Mouse (Mus musculus): ENCODE measurements around the gene Fam199x.
A peak's percentile ranks its signal among the peaks of the same experiment; 100 is the strongest.

The Fam199x gene

DNA sequence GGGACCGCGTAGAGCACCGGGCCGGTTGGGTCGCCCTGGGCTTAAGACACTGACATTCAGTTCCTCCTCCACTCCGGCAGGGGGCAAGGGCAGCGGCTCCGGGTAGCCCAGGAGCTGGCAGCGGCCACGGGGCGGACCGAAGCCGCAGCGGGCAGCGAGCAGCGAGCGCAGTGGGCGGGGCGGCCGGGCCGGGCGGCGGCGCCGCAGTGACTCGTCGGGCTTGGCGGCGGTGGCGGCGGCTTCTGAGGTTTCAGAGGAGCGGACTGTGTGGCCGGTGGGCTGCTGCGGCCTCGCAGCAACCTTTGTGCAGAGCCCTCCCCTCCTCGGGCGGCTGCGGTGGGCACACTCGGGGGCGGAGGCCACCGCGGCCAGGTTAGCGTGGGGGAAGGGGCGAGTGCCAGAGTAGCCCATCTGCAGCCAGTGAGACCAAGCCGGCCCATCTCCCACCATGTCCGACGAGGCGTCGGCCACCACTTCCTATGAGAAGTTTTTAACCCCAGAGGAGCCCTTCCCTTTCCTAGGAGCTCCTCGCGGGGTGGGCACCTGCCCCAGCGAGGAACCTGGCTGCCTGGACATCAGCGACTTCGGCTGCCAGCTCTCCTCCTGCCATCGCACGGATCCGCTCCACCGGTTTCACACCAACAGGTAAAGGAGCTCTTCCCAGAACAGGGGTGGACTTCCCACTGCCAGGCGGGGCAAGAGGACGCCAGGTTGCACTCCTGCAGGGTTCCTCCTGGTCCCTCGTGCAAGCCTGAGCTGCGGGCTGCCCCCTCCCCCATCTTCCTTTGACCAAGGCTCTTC lies at the start of gene Fam199x:
Fam199x (plus strand) TSS at position 170 of the 801 bp plus-strand sequence.
- peak; percentile 83 to 84 for DNase-seq

DNA sequence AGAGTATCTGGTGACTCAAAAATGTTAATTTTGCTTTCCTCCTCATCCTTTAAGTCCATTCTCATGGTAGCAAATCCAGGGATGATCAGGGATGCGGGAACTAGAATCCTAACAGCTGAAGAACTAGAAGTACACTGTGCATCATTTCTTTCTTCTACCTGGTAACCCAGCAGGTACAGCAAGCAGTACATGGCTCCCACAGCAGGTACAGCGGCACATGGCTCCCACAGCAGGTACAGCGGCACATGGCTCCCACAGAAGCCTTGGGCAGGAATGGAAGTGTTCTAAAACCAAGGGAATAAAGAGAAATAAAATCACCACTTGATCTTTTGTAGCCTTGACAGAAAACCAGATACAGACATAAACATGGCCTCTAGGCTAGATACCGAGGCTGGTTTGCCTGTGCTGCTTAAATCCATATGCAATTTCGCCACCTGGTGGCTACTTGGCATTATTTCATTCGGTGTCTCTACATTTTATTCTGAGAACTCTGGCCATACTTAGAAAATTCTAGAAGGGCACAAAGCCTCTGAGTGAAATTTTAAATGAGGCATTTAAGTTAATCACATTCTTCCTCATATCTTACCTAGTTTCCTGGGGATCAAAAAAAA lies 34.2 kb upstream of the Fam199x start:
- peak; percentile 69 to 77 for DNase-seq

DNA sequence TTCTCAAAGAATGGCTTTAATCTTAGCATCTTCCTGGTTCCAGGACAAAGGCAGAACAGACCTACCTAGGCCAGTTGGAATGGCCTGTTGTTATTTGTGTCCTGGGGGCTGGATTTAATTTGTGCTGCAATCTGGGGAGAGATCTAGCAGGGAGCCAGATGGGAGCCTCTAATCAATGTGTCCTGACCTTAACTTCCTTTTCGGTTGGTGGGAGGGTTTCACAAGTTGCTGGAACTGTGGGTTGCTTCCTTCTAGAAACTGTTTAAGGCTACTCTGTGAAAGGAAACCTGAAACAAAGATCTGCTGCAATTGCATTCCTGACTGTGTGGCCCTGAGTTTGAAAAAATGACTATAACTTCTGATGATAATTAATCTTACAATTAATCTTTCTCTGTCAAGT lies 31.7 kb upstream of the Fam199x start:
- no peak for DNase-seq

DNA sequence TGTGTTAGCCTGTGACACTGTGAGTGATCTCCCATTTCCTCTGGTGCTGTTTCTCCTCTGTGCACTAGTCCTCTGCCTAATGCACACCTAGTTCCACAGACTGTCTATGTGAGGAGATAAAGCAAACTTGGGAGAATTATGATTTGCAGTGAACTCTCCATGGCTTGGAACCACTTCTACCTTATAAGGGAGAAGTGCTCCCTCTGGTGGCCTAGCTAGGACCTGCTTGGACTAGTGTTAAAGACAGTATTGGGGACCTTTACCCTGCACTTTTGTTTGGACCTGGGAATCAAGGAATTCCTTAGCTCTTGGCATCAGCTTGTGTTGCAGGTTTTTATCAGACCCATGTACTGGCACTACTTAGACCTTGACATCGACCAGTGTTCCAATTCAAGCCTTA lies 30.1 kb upstream of the Fam199x start:
- peak; percentile 76 to 78 for DNase-seq

DNA sequence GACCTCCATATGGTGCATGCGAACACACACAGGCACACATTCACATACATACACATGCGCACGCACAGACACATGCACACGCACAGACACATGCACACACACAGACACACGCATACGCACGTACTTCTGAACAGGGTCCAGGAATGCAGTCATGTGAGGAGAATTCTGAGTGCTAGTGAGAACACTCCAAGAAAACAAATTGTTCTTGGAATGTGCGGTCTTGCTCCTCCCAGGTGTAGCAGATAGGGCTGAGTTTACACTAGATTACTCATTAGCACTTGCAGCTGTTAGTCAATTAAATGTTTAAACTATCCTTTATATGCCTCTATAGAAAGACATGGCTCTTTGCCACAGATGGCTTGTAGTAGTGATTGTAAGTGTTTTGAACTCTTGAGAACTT lies 18.5 kb upstream of the Fam199x start:
- DNase-seq, result no peak

DNA sequence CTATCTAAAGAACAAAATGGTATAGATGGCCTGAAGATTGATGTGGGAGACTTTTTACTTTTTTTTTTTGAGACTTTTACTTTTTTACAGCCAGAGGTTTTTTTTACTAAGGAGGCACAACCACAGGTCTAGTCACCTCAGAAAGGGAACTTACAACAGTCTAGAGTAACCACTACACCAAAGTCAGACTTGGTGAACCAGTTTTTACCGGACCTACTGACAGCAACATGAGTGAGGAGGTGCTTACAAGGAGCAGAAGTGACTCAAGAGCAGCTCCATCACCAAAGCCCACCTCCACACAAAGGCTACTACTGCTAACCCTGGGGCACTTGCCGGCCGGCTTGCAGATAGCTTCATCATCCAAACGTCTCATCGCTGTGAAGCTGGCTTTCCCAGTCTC lies 17.7 kb upstream of the Fam199x start:
- no peak for DNase-seq

DNA sequence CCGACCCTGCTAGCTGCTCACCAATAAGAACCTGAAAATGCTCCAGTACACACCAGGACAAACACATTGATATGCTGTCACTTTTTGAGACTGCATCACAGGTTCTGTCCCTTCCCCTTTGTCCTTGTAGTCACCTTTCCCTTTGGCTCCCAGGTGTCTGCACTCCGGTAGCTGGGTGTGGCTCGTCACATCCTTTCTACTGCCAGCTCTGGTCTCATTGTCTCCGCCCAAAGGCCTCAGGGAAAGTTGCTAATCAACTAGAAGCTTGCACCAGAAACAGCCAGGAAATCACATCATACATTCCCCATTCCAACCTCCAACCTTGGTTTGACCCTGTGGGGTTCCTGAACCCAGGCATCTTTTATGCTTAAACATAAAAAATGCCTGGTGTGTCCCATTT lies 15.1 kb upstream of the Fam199x start:
- no peak for DNase-seq

DNA sequence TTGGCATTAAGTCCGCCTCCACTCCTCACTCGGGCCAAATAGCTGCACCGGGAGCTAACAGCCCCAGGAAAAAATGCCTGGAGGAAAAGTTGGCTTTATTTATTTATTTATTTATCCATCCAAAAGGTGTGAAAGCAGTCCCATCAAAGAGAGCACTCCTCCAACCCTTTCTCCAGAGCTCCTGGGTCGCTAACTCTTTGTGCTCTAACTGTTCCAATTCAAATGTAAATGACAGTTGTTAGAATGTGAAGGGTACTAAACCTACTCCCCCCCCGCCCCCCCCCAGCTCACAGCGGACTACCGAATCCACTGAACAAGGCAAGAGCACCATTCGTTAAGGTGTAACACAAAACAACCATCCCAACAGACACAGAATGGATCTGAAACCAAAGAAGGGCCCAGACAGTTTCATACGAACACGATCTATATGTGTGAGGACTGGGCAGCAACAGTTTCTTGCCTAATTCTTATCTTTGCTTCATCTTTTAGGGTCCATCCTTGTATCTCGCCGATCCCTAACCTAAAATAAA lies 11.9 kb upstream of the Fam199x start:
- no peak for DNase-seq

DNA sequence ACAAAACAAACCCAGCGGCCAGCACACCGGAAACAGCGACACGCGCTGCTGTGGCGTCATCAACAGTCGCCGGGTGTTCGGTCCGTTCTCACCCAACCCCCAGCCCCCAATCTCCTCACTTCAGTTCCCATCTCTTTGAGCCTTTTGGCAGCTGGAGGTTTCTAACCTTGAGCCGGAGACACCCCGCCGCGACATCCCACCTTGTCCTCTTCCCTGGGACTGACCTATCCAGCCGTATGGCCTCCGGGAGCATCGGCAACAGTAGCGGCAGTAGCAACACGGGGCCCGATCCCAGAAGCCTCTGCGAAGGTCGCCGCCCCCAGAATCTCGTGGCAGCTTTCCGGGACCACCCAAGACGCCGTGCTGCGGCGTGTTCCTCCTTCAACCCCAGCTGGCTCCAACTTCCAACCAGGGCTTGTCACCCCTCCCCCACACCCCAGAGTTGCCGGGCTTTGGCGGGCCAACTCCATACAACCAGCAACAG lies 11.4 kb upstream of the Fam199x start, which contains the start of gene Slc25a53:
Slc25a53 (minus strand) TSS at position 303 of the 484 bp plus-strand sequence.
- DNase-seq, result peak; percentile 79 to 83

DNA sequence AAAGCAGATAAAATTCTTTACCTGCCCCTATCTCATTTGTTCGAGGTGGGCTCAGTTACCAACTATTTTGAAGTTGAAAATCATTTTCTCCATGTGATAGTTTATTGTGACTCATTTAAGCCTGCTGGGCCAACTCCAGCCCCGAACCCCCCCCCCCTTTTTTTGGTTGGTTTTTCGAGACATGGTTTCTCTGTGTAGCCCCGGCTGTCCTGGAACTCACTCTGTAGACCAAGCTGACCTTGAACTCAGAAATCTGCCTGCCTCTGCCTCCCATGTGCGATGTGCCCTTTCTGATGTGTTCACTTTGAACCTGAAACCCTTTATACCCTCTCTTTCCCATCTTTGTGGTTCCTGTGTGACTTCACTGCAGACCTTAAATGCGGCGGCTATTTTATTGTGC lies 10.9 kb upstream of the Fam199x start:
- DNase-seq, result no peak

DNA sequence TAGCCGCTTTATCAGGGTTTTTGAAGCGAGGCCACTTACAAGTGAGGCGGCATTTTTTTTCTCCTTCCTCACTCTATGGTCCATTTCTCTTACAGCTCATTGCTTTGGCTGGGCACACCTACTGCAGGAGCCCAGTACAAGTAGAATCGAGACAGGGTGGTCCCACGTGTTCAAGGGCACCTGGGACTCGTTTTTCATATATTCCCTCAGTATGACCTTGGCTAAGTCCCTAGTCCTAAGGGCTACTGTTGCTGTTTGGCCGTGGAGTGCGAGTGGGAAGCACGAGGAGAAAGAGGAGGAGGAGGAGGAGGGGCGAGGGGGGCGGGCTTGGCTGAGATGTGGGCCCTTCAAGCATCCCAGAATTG lies 352 bp upstream of the Fam199x start:
- no peak for DNase-seq

DNA sequence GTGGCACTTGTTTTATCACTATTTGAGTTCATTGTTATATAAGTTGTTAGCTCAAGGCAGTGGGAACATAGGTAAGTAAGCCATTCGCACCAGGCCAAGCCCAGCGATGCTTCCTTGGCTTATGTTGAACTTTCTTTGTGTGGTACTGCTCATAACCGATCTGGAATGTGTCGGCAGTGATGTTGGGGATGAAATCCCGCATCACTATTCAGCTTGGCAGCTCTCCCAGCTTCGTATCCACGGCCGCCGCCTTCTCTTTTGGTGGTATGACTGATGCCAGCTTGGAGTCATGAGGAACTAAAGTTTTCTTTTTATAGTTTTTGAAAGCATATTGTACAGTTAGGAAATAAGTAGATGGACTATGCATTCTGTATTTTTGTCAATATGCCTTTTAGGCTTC lies 13.8 kb downstream of the Fam199x start:
- no peak for DNase-seq

DNA sequence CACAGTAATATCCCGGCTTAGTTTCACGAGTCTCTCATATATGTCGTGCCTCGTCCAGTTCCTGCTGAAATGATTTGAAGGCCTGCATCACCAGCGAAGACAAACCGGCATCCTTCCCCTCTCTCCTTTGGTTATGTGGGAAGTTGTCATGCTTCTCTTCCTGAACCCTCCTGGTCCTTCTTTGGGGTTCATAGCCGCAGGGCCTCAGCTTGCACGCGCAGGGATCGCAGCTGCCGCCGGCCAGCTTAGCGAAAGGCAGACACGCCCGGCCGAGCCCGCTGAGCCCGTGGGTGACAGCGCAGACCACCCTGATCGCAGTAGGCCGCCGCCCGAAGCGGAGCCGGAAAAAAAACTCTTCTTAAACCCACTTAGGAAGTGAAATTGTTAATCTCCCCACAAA lies 55.1 kb downstream of the Fam199x start:
- no peak for DNase-seq

DNA sequence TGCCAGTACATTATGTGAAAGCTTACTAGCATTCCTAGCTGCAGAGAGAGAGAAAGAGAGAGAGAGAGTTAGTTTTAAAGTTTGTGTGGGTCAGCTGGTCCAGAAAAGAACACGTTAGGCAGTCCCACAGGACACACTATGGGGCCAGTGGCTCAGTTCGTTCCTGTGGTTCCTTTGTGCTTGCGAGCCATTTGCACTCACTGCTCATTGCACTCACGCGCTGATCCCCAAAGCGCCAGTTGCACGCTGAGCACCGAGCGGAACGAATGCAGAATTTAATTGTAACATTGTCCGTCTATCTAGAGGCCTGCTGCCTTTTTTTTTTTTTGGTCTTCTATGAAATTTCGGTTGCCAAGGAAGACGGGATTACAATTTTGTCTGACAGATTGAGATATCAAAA lies 57.1 kb downstream of the Fam199x start:
- DNase-seq, result no peak

DNA sequence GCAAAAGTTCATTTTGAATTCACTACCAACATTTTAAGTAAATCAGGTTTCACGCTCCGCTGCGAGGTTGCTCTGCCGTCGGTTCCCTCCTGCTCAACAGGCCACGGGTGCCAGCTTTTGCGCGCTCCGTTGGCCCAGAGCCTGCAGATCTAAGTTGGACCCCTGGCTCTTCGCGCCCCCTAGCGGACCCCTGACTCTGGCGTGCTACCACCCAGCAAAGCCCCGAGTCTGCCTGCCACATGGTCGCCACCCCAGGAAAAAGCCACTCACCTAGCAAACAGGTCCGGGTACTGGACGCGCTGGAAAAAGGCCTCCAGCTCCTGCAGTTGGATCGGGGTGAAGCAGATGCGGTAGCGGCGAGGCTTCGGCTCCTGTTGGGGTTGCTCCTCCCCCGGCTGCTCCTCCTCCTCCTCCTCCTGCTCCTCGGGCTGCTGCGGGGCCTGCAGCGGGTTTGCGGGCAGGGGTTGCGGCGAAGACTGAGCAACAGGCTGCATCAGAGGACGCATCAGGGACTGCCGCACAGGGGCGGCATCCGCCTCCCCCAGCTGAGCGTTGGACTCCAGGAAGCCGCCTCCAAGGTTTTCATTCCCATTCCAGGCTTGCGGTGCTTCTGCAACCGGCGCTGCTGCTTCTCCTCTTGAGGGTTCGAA lies 68.8 kb downstream of the Fam199x start:
- peak; percentile 45 to 50 for DNase-seq

DNA sequence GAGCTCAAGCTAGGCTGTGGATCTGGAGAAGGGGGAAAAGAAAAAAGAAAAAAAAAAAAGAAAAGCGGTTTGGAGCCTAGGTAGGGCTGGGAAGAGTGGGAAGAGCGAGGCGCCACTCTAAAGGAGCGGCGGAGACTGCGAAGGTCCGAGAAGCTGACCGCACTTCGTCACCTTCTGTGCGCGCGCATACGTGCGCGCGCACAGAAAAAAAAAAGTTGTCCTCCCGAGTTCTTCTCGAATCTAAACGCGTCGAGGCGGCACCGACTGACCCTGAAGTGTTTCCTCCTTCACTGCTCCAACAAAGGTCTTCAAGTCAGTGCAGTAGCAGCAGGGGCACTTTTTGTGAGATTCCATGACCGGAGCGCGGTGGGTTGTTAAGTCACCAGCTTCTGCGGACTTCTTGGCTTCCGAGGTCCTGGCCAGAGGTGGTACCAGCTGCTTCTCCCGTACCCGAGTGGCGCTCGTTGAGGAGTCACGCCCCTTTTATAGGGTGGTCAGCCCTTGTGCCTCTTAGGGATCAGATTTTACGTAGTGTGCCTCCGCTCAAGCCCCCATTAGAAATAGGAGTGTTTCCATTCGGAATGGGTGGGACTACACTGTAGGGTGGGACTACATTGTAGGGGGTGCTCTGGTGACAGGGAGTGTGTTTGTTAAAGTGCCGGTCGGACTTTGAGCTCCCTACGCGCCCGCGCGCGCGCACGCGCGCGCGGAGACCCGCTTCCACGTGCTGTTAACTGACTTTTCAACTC lies 70.5 kb downstream of the Fam199x start:
- DNase-seq, result no peak

DNA sequence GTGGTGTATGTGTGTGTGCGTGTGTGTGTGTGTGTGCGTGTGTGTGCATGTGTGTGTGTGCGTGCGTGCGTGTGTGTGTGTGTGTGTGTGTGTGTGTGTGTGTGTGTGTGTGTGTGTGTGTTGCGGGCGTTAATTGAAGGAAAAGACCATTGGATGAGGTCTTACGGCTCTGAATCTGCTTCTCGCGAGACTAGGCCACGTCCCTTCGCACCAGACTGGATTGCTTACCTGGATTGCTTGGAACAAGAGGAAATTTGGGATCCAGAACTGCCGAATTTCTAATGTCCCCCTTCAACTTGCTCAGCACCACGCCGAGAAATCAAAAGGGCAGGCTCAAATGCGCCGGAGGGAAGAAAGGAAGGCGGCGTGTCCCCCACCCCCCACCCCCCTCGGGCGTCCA lies 72.3 kb downstream of the Fam199x start, which contains the start of gene Esx1:
Esx1 (minus strand) TSS at position 366 of the 400 bp plus-strand sequence.
- no peak for DNase-seq

DNA sequence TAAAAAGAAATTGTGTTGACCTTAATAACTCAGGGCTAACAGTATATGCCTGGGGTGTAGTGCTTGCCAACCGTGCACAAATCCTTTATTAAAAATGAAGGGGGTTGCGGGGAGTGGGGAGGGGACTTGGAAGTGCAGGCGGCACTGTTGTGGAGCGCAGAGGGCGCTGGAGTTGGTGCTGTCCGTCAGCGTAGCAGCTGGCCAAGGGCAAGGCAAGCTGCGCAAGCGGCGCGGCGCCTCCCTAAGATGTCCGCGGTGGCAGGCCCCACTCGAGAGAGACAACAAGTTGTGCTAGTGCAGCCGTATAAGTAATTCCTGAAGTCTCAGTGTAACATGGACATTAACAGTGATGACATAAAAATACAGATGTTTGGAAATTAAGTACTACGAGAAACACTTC lies 78.1 kb downstream of the Fam199x start:
- no peak for DNase-seq
